Mouse (Mus musculus) adrenal gland, adult (tissue): Measurements from ENCODE around the gene Rps6ka4.

ENCODE experiments used
- DNase-seq, 2 experiments: peaks; one replicate each; pipeline ENCODE4 v3.0.0; 2022 to 2023; ENCODE audit warnings: low spot score in 1 of 2; ENCODE audit not compliant: inconsistent age in 2 of 2

Gene Rps6ka4

DNA sequence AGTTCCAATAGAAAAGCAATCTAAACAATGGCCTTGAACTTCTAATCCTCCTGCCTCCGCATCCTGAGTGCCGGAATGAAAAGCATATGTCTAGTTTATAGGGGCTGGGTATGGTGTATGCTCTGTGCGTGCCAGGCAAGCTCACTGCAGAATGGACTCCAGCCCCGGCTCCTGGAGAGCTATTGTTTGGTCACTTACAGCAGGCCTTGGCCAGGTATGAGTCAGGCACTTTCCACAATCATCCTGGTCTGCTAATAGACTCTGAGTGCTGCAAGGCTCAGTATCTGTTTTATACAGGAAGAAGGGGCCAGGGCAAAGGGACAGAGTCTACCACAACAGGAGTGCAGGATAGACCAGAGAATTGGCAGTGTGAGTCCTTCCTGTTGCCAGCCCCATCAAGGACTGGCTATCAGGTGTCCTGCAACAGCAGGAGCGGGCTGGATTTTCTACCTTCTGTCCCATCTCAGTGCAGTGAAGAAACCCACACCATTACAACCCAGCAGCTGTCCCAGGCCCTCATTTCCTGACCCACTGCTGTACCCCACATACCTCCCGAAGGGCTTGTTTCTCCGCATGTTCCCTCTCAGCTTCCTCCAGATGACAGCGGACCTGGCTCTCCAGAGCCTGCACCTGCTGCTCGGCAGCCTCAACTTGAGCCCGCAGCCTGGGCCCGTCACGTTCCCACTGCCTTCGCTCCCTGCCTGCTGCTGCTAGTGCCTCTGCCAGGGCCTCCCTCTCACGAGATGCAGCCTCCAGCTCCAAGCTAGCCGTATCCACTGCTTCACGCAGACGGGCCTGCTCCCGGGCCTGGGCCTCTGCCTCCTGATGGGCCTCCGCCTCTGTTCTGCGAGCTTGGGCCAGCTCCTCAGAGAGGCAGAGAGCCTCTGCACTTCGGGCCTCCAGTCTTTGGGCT lies 12.2 kb upstream of the Rps6ka4 start:
- DNase-seq = peak in 1 of 2 experiments; percentile 62

DNA sequence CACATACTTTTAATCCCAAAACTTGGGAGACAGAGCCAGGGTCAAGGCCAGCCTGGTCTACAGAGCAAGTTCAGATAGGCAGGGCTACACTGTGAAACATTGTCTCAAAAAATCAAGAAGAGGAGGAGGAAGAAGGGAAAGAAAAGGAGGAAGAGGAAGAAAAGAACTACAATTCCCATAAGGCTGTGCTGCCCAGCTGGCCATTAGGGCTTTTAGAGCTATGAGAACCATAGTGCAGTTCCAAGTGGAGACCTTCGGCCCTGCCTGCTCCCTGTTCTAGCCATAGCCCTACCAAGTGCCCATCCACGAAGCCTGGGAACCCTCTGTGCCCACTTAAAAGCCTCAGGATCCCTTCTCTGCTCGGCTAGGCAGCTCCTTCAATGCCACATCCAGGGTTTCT lies 11.1 kb upstream of the Rps6ka4 start:
- DNase-seq = no peak

DNA sequence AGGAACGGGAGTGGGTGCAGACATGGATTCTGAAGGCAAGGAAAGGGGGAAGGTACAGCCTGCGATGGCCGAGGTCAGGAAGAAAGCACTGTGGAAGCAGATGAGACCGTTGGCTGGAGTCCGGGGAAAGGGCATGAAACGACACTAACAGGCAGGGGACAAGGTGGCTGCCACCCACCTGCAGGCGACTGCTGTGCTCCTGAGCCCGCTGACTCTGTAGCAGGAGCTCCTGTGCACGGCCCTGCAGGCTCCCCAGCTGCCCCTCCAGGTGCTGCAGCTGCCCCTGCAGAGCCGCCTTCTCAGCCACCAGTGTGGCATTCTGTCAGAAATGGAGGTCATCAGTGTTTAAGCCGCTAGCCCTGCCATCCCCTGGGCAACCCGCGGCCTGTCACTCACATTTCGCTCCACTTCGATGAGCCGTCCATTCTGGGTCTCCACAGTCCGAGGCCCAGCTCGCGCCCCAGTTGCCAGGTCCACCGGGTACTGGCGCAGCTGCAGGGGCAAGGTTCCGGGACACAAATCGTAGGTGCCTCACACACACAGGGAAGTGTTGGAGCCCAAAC lies 9.2 kb upstream of the Rps6ka4 start:
- no peak for DNase-seq

DNA sequence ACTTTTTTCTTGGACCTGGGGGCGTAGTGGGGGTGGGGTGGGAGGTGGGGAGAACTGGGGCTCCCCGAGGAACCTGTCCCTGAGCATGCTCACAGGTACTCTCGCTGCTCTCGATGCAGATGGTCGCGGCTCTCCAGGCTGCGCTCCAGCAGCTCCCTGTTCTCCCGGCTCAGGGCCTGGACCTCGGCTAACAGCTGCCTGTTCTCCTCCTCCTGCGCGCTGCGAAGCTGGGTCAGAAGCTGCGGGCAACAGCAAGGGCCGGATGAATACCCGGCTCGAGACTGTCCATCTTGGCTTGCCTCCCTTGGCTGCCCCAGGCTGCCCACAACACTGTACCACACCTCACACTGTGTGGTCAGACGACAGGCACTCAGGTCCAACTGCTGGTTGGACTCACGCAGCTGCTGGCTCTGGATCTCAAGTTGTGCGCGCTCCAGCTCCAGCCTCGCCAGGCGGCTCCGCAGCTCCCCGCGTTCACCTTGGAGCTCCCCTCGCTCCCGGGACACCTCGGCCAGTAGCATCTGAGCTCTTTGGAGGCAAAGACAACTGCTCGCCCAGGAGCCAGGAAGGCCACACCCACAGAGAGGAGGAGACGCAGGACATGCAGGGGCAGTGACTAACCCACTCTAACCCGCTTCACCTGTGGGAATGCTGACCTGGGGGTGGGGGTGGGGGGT lies 7.5 kb upstream of the Rps6ka4 start:
- DNase-seq = peak in 1 of 2 experiments; percentile 60

DNA sequence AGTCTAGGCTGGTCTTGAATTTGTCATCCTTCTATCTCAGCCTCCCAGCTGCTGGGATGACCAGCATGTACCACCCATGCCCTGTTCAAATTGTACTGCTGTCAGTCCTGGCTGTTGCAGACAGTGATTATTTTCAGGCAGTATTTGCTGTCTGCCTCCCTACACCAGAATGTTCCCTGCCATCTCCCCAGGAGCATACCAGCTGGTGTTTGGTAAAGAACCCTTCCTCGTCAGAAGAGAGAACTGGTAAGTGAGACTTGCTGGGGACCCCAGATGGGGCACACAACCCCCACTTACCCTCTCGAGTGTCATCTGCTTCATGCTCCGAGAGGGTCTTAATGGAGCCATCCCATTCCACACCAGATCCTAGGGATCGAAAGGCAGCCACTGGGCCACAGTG lies 5.6 kb upstream of the Rps6ka4 start:
- DNase-seq = no peak

DNA sequence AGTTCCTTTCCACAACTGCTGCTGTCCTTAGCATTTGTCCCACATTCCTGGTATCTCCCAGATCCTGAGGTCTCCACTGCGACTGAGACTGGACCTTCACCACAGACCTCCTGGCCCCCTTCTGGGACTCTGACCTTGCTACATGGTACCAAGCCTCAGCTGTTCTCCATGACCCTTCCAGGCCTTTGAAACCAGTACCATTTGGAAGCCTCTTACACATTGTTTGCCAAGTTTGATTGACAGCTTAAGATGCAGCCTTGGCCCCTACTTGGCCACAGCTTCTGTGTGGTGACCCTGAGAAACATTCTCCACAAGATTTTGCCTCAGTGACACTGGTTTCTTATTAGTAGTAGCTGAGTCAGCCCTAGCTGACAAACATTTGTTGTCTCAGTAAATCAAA lies 1.9 kb upstream of the Rps6ka4 start:
- DNase-seq = peak; percentile 37 to 85

DNA sequence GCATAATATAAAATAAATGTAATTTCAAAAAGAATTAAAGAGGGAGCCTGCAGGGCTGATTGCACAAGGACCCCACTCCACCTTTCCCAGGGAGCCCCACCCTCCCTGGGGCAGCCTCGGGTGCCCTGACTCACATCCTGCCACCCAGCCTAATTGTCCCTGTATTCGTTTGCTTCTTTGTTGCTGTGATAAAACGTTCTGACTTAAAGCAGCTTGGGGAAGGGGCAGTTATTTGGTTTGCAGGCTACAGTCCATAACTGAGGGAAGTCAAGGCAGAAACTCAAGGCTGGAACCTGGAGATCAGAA lies 809 bp upstream of the Rps6ka4 start:
- DNase-seq = peak in 1 of 2 experiments; percentile 61

DNA sequence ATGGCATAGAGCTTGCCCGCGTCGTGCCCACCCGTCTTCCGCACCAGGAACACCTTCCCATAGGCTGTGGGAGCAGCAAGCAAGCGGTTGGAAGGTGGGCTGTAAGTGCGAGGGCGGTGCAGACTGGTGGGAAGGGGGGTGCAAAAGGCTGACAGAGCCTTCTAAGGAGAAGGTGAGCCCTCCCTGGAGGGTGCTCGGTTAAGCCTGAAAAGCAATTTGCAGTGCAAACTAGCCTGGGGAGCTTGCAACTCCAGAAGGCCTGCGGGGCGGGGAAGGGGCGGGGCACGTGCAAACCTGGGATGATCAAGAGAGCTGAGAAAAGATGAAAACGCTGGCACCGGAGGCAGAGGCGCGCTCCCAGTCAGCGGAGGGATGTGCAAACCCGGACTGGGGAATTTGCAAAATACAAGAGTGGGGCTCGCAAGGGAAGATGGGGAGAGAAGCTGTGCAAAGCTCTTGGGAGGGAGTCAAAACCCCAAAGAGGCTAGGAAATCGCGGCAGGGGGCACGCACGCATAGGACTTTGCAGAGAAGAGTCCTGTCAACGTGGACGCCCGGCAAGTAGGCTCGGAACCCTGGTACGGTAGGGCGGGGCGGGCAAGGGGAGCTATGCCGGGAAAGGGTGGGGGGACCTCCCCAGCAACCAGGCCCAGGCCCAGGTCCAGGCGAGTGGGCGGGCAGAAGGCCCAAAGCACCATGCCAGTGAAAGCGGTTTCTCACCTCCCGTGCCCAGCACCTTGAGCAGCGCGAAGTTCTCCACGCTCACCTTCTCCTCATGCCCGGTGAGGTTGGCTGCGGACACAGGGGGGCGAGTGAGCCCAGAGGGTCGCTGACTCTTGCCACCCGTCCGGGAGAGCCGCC lies 591 bp downstream of the Rps6ka4 start:
- DNase-seq = peak; percentile 52 to 79

DNA sequence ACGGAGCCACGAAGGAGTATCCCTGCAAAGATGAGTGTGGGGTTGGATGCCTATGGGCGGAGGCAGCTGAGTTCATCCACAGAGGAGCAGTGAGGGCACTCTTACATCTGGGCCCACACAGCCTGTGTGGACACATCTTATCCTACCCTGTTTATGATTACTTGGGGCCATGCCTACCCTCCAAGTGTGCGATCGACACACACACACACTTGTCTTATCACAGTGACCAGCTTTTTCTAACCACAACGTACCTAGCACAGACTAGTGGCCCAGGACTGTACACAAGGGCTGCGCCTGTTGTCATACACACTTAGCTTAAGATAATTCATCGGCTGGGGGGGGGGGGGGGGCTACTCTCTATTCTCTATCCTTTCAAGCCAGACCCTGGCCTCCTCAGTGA lies 8.1 kb downstream of the Rps6ka4 start:
- DNase-seq = no peak

DNA sequence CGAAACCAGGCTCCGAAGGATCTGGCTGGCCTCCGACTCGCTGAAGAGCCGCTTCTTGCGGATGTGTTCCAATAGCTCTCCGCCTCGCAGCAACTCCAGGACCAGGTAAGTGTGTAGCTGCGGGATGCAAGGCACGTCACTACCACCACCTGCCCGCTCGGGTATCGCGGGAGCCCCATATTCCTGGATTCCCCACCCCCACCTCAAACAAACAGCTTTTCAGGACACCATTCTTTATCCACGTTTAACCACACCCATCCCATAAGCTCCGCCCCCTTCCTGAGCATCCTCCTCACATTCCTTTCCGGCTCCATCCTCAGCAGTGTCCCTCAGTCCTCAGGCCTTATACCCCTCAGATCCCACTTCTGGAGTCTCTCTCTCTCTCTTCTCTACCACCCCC lies 9.1 kb downstream of the Rps6ka4 start:
- DNase-seq = no peak

DNA sequence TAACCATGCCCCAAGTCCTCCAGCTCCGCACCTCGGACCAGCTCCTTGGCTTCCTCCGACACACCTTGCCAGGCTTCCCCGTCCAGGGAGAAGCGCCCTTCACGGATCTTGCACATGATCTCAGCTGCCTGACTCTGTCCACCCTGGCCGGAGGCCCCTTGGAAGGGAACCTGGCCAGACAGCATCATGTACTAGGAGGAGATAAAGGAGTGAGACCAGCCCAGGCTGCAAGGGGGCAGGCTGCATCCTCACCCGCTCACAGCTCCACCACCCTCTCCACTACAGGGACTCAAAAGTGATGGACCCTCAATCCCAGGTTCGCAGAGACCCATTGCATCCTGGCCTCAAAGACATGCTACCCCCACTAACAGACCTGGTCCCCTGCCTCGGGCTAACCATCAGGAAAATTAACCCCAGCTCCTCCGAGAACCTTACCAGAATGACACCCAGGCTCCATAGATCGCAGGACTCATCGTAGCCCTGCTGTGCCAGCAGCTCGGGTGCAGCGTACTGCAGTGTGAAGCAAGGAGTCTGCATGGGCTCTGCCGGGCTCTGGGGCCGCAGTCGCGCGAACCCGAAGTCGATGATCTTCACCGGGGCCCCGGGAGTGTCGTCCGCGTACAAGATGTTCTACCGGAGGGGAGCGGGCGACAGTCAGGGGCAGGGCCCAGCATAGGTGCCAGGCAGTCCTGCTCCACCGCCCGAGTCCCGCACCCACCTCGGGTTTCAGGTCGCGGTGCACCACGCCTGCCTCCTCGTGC lies 9.7 kb downstream of the Rps6ka4 start:
- peak in 1 of 2 experiments; percentile 17 for DNase-seq

DNA sequence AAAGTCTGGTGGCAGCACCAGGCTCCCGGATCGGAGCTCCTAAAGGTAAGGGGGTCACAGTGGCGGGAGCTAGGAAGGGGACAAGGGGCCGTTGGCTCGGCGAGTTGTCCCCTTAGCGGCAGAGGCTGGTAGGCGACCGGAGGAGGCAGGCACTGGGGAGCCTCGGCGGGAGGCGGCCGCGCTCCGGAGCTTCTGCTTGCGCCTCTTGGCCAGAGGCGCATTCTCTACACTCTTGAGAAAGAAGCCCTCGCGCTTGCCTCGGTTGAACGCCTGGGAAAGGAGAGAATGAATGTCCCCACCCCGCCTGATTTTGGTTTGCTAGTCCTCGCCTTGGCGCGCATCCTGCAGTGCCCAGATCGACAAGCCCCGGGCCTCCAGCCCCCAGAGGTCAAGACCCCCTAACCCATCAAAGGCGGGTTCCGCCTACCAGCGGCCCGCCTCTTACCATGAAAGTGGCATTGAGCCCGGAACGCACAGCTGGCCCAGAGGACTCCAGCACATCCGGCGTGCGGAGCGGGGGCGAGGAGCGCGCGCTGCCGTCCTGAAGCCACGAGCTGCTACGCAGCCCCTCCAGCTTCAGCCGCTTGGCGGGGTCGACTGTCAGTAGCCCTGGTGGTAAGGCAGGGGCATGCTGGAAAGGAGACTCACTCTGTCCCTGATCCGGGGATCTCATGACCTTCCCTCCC lies 10.4 kb downstream of the Rps6ka4 start:
- peak in 1 of 2 experiments; percentile 21 for DNase-seq

DNA sequence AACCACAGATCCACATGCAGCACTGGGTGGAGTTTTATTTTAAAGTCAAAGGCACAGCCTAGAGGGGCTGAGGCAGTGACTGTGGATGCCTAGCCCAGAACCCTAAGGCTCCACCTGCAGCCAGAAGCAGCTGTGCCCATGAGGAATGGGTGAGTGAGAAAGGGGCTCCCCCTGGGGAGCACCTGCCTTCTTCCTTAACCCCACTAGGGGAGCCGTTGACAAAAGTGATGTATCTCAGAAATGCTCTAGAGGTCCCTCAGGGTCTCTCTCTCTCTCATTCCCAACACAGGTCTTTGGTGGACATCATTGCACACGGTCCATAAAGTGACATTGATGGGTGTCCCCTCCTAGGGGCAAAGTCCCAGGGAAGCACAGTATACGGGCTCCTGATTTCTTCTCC lies 11.4 kb downstream of the Rps6ka4 start:
- peak in 1 of 2 experiments; percentile 19 for DNase-seq

DNA sequence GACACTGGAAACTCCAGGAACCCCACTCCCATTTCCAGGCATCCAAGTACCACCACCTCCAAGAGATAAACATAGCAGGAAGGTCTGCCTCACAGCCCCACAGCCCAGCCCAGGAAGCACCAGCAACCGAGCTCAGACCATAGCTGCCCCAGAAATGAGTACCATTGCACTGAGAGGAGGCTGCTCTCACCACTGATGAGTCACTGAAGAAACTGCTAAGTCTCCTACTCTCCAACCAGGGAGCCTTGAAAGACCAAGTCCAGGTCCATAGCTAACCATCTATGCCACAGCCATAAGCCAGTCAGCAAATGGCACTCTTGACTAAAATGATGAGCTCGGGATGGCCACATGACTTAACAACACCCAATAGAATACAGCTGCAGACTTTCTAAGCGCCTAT lies 13.8 kb downstream of the Rps6ka4 start:
- no peak for DNase-seq

DNA sequence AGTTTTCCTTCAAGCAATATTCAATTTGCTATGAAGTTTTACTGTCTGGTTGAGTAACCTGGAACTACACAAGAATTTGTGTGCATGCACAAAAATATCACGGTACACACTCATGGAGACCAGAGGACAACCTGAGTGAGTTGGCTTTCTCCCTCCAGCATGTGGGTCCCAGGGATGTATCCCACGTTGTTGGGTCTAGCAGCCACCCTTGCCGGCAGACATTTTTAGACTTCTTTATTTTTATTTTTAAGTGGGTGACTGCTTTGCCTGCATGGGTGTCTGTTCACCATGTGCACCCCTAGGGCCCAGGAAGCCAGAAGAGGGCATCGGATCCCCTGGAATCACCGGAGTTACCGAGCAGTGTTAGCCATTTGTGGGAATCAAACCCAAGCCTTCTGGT lies 15.1 kb downstream of the Rps6ka4 start:
- DNase-seq = no peak

DNA sequence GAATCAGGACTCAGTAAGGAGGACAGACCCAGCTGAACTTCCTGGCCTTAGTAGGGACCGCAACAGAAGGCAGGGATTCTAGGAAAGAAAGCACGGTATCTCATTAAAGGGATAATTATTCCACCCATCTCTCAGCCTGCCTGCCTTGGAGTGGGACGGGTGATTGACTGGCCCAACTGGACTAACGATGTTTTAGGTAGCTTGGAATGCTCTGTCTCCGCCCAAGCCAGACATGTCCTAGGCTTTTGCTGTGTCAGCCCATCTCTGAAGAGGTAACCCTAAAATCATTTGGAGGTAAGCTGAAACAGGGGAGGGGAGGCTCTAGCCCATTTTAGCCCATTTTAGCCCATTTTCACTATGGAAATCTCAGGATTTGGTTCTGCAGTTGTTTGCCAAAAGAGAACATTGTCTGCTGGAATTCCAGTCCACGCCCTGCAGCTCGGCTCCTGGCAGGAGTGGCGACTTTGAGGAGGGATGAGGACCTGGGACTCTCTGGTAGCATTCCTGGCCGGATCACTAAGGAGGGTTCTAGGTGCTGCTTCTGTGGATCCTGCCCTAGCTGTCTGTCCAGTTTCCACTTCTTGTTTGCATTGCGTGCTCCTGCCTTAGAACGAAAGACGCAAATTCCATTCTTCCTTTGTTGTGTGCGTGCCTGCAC lies 19.8 kb downstream of the Rps6ka4 start:
- DNase-seq = no peak

DNA sequence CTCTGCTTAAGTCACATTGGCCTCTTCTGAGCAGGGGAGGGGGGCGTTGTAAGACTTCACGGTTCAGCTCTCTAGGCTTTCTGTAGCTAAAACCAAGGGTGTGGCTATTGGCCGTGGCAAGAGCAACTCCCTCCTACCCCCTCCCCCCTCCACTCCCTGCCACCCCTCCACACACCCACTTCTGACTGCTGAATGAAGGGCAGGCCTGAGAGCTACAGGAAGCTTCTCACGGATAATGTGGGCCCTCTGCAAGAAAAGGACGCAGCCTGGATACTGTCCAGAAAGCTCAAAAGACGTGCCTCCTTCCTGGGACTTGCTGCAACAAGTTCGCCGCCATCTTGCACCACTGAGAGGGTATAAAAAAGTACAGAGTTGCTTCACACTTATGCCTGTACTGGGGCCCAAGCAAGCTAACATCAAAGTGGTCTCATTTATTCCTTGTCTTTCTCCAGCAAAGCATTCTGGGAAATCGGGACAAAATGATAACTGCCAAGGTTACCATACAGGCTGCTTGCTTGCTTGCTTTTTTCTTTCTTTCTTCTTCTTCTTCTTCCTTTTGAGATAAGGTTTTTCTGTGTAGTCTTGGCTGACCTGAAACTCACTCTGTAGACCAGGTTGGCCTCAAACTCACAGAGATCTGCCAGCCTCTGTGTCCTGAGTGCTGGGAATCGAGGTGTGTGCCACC lies 21.2 kb downstream of the Rps6ka4 start:
- no peak for DNase-seq

DNA sequence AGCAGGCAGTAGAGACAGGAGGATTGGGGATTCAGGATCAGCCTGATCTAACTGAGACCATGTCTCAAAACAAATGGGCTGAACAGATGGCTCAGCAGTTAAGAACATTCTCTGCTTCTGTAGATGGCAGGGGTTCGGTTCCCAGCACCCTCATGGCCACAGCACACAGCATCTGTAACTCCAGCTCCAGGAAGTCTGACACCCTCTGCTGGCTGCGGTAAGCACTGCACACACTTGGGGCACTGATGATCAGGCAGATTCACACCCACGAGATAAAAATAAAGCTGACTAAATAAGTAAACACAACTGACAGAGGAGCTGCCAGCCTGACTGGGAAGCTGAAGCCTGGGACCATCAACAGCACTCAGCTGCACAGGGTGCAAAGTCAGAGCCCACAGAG lies 25.5 kb downstream of the Rps6ka4 start:
- DNase-seq = no peak

DNA sequence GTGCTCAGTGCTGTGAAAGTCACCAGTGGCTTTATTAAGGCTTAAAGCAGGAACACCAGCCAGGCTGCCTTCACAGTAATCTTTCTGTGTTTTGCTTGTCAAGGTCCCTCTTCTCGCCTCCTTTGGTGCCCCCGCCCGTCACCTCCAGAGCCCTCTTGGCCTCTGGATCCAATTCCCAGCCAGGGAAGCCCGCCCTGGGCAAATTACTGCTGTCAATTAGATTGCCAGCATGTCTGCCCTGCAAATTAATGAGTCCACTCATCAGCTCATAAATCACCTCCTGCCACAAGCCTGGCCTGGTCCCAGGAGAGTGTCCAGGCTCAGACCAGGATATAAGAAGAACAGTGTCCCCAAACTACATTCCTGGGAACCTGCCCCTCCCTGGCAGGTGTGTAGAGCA lies 26.1 kb downstream of the Rps6ka4 start:
- peak in 1 of 2 experiments; percentile 33 for DNase-seq
